Mouse (Mus musculus) gonadal fat pad, adult 2 months (tissue): ENCODE measurements around the gene Faf1. TPM values are rescaled to one million over a fixed set of nuclear protein-coding genes. Genes with fewer than 3 reads are reported as not detected.

ENCODE experiments used
- DNase-seq: peaks from one replicate; pipeline ENCODE4 v3.0.0-alpha.2; 2012; ENCODE audit warnings: low read depth
- polyA plus RNA-seq: library from polyadenylated mRNA; depleted of rRNA; stranded (reverse); fragments of >200 nt; gene quantifications from 2 replicates; pipeline ENCODE4 v1.2.3, GENCODE M21; 2012

Faf1 gene
- polyA plus RNA-seq, 1 experiment = 11.1 TPM

DNA sequence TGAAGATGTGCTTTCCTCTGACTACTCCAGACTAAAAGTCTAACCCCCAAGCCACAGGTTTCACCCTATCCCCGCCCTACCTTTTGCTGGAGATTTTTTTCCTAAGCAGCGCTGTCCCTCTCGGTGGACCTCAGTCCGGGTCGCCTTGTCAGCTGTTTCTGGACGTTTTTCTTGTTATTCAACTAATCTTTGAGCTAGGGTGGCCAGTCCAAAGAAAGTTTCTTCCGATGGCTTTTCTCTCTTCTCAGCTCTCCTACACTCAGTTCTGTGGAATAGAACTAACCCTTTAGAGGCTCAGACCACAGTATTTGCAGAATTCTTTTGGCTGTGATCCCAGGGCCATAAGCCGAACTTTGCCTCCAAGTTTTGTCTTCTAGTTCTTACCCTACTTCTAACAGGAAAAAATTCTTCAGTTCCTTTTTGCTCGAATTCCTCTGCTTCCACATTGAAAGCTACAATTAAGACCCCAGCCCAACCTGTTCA, 302.5 kb downstream of the Faf1 start:
- DNase-seq = no peak

DNA sequence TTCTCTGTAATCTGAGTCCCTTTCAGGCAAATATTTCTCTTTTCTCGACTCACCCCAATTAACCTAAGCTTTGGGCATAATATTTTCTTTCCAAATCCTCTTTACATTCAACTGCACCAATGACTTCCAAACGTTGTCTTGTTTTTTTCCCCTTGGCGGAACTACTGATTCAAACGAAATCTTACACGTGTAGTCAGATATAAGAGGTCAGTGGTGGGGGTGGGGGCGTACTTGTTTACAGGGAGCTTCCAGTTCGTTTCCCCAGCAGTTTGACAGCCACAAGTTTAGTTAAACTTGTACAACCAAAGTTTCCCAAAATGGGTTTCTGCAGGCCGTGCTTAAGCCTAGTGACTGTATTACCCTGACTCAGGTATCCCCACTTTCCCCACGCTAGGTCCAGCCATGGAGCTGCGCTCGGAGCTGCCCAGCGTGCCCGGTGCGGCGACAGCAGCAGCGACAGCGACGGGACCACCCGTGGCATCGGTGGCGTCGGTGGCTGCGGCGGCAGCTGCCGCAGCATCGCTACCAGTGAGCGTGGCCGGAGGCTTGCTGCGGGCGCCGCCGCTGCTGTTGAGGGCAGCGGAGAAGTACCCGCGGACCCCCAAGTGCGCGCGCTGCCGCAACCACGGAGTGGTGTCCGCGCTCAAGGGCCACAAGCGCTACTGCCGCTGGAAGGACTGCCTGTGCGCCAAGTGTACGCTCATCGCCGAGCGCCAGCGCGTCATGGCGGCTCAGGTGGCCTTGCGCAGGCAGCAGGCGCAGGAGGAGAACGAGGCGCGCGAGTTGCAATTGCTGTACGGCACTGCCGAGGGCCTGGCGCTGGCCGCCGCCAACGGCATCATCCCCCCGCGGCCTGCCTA, 303.3 kb downstream of the Faf1 start:
- no peak for DNase-seq

DNA sequence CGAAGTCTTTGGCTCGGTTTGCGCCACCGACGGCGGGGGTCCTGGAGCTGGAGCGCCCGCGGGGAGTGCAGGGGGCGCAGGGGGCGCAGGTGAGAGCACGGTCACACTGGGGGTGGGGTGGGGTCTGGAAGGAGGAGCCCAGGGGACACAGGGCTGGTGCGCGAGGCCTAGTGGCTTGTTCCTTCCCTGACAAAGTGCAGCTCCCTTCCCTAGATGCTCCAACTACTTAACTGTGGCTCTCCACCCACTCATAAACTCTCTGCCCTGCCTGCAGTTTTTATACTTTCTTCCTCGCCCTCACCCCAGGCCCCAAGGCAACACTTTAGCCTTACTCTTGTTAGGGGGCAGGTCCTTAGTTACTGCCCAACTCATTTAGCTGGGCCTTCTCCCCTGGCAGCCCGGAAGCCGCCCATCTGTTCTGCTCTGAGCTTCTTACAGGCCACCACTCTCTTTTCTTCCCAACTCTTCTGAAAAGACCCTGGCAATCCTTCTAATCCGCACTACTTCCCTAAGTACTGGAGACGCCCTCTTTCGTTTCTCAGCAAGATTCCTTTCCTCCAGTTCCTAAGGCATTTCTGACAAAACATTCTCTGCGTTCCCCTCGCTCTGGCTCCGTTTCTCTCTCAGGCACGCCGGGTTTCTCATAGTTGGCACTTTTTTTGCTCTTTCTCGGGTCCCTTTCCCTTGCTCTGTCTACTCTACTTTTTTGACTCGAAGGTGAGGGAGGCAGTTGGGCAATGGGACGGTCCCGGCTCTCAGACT, 304.1 kb downstream of the Faf1 start:
- no peak for DNase-seq

DNA sequence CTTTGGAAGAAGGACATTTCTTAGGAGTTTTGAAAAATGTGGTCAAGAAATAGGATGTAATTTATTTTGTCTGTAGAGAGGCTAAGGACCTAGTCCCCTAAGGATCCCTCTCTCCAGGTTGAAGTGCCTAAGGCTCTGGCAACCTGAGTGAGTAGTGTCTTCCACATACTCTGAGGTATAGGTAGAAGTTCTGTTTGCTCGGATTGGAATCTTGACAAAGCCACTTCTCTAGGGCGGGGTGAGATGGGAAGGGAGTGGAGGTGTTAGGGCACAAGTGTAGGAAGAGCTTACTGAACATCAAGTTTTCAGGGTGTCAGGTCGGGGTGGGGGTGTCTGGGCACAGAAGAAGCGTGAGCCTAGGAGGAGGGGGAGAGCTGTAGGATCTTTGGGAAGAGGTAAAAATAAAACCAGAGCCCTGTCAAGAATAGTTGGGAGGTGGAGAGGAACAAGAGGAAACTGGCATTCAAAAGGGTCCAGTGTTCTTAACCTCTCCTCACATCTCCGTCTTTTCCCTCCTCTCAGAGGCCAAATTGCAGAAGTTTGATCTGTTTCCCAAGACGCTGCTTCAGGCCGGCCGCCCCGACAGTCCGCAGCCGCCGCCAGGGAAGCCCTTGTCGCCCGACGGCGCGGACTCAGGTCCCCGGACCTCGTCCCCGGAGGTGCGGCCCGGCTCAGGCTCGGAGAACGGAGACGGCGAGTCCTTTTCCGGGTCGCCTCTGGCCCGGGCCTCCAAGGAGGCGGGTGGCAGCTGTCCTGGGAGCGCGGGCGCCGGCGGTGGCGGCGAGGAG, 304.9 kb downstream of the Faf1 start:
- DNase-seq = no peak

DNA sequence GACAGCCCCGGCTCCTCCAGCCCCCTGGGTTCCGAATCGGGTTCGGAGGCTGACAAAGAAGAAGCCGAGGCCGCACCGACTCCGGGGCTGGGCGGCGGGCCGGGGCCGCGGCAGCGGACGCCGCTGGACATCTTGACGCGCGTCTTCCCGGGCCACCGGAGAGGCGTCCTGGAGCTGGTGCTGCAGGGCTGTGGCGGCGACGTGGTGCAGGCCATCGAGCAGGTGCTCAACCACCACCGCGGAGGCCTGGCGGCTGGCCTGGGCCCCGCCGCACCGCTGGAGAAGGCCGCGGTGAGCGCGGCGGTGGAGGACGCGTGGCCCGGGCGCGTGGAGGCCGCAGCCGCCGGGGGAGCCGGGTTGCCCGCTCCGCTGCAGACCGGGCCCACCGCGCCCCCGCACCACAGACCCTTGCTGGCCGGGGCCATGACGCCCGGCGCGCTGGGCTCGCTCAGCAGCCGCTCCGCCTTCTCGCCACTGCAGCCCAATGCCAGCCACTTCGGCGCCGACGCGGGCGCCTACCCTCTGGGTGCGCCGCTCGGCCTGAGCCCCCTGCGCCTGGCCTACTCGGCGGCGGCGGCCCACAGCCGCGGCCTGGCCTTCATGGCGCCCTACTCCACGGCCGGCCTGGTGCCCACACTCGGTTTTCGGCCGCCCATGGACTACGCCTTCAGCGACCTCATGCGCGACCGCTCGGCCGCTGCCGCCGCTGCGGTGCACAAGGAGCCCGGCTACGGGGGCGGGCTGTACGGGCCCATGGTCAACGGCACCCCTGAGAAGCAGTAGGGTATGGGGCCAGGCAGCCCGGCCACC, 305.7 kb downstream of the Faf1 start:
- no peak for DNase-seq

DNA sequence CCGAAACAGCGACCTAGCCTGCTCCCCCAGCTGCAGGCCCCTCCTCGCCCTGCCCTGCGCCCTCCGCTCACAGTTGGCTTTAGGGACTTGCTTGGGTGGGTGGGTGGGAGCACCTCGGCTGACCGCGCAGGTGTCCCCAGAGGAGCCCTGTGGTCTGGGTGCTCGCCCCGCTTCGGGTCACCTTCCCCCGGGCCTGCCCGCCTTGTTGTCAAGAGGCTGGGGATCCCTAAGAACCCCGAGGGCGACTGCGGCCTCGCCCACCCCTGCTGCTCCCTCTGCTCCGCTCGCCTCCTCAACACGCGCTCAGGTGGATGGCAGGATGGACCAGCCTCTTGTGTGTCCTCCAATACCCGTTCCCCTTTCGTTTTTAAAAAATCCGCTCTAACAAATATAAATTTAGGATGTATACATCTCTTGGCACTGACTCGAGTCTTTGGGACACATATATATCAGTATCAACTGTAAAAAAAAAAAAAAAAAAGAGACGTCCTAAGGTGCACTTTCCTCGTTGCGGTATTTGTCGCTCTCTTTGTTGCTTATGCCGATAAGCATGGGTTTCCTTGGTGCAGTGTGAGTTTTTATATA, 306.4 kb downstream of the Faf1 start:
- no peak for DNase-seq

DNA sequence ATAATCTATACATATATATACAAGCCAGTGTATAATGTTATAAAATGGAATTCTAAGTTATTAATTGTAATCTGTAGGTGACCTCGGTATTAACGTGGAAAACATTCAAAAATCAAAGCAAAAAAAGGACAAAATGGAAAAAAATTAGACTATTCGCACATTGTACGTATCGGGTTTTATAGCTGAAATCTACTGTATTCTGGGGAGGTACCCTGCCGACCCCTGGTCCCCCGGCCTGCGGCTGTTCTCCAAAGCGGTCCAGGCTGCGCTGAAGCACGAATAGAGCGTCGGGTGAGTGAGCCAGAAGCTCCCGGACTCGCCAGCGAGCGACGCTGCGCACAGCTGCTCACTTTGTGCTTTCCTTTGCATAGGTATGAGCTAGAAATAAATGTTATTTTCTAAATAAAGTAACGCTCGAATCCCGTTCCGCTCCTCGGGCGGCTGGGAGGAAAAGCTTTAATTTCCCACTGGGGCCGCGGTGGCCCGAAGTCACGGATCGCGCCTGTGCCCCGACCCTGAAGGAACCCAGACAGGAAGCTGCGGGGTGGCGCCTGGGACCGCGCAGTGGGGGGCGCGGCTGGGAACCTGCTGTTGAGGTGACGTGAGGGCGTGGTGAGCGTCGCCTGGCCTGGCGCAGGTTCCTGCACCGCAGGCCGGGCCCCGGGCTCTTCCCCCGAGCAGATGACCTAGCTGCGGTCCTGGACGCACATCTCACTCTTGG, 307.1 kb downstream of the Faf1 start:
- no peak for DNase-seq

DNA sequence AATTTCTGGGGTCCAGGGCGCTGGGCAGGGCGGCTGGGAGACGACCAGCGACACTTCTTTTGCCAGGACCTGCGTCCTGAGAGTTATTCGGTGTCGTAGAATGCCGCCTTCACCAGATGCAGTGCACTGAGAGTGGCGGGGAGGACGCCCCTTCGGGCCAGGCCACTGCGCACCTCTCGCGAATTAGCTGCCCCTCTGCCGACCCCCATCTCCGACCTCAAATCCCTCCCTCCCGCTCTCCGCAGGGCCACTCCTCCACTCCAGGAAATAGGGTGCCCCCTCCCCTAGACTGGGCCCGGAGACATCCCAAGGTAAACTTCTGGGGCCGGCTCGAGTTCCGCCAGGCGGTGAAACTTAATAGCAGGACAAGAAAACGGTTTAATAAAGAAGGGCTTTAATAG, 307.6 kb downstream of the Faf1 start:
- DNase-seq = no peak

DNA sequence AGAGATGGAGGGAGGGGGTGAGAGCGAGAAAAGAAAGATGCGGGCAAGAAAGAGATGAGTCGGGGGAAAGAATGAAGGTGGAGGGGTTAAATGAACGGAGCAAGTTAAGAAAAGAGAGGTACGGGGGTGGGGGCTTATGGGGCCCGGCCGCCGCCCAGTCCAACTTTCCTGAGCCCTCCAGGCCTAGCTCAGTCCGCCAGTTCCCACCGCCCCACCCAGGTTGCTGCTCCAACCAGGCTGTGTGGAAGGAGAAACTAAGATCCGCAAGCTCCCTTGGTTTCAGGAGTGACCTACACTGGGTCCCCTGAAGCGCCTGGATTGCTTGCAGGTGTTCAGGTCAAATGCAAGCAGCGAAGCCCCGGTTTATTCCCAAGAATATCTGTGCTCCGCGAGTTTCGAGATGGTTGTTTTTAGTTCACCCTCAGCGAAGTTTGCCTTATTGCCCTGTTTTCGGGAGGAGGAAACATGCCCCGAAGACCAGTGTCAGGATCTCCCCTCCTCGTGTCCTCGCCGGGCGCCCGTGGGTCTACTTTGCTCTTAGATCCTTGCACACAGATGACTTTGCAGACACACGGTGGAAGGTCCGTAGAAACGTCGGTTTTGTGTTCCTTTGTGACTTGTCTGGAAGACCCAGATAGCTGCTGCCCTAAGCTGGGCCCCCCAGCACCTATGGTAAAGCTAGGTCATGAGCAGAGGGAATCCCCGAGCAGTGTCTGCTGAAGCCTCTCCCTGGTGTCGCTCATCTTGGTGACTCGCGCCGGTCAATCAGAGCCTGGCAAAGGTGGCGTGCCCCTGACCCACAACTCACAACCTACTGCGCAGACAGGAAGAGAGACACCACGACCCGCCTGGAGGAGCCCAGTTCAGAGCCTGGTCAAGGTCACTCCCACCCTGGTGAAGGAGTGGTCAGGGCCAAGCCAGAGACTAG, 308.4 kb downstream of the Faf1 start:
- no peak for DNase-seq

DNA sequence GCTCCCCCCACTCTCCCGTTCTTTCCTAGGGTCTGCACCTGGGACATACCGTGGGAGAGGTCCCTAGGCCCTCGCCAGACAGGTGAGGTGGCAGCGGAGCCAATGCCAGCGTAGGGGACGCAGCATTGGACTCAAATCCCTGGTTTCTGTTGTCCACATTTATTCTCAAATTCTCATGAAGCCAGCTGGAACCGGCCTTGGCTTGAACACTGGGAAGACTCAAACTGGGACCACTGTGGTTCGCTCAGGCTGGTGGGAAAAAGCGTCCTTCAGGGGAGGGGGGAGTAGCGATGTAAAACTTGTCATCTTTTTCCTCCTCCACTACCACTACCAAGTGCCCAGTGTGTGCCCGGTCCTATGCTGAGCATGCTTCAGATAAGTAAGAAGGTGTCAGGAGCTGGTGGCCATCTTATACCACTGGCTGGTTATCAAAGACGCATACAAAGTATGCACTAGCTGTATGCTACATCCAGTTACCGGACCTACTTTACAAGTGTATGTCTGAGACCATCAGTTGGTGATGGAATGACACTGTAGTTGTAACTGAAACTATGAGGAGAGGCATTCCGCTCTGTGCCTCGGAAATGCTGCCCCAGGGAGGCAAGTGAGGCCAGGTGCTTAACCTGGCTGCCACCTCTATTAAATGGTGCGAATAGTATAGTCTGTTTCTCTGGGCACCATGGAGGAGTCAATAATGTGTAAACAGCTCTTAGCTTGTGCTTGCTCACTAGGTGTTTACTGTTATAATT, 309.2 kb downstream of the Faf1 start:
- no peak for DNase-seq

DNA sequence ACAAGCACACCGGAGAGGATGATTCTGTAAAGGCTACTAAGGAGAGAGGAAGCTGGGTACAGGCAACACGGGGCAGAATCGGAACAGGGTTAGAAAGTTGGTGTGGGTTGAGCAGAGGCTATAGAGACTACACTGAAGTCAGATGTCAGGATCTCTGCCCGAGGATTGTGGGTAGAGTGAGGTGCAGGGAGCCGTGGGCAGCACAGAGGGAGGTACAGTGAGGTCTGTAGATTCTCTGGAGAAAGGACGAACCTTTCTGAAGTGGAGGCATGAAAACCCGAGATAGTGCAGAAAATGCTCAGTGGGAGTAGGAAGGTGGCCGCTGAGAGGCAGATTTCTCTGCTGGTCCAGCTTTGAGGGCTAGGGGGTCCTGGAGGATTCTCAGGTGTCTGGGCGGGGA, 309.9 kb downstream of the Faf1 start:
- no peak for DNase-seq

DNA sequence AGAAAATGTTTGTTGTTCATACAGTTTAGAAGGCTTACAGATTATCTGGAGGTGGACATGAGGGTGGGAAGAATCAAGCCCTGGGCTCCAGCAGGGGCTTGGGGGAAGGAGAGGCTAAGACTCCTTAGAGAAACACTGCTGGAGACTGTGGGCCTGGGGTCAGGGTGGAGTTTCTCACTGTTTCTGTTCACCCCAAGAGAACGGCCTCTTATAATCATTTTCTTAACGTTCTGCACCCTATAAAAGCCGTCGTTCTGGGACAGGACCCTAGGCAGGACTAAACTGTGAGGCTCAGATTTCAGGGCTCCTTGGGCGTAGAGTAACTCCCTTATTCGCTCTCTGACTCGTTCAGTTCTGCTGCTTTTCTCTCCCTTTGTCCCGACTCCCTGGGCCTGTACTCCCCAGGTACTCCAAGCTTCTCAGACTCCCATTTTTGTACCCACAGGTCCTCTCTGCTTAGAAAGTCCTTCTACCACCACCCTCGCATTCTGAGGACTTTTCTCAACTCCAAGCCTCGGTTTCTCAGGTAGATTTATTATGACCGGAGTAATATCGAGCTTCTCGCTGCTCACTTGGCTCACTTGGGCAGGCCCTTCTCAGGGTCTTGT, 310.5 kb downstream of the Faf1 start:
- no peak for DNase-seq

DNA sequence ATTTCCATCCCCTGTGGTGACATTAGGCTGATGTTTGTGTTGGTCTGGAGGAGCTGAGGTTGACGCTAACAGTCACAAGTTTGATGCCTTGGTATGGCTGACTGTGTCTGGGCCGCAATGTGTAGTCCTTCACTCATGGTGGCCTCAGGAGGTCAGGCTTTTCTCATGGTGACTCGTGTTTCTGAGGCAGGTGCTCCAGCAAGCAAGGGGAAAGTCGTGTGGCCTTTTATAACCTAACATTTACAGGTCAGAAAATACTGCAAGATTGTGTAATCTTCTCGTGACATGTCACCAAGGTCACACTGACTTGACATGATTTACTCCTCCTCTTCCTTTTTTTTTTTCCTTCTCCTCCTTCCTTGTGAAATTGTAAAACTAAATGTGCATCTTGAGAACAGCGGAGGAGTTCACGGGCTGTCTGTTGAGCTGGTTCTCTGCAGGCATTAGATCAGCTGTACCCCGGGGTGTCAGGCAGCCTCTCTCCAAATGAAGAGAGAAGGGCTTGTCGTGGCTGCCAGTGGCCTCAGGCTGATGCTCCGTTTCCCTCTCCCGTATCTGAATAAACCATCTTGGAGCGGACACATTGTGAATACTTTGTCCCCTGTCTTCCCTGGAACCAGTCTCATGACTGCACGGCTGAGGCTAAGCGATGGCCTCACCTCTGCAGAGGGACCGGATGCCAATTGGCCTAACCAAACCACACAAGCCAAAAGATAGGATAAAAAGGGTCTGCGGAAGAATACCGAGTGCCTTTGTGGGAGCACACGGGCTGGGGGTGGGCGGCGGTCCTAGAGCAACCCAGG, 311.4 kb downstream of the Faf1 start:
- DNase-seq = no peak

DNA sequence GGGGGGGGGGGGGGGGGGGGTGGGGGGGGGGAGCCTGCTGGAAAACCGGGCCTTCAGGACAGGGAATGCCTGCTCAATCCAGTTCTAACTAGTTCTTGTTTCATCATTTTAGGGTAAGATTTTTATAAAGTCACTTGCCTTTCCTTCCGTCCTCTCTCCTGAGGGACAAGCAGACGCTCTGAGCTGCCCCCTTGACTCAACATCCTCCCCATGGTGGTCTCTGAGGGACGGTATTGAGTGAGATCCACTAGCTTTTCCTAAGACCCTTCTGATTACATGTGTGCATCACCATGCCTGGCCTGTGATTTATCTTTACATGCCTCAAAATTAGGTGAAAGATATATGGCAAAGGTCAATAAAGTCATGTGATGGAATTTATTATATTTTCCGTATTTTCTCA, 312.0 kb downstream of the Faf1 start:
- DNase-seq = no peak

DNA sequence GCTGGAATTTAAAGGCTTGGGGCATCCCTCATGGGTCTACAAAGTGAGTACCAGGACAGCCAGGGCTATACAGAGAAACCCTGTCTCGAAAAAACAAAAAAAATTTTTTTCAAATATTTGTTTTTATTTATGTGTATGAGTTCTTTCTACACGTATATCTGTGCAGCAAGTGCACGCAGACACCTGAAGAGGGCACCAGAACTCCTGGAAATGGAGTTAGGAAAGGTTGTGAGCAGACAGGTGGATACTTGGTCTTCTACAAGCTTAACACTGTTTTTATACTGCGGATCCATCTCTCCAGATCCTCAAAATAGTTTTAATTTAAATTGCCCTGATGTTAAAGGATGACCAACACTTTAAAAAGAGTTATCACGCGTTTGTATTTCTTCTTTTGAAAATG, 312.8 kb downstream of the Faf1 start:
- no peak for DNase-seq

DNA sequence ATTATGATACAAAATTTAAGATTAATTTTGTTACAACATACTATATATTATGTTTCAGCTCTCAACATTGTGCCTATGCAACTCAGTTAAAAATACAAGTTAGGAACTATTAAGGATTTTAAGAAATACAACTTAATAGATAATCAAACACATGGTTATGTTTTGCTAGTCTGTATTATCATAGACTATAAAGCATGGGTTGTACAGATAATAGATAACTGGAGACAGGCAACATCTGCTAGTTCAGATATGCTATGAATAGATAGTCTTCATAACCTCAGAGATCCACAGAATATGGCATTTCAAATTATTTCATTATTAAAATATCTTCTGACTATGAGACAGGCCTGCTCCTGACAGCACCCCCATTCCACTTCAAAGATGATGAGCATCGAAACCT, 329.7 kb downstream of the Faf1 start:
- no peak for DNase-seq
